Comparison of ENCODE assay signal across 19 mouse cellular contexts in the genomic region with DNA sequence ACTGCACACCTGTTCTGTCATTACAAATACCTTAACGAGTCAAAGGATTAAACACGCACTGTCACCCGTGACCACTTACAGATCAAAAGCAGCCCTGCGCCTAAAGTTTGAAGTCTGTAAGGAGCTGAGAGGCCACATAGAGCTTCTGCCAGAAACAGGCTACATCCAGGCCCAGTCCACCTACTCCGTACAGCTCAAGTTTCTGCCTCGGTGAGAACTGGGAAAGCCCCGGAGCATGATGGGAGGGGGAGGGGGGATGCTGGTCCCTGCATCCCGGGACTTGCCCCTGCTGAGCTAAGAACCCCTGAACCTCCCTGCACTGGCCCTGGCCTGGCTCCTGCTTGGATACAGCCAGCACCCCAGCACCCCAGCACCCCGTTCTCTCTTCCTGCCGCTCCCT. TPM values are rescaled to one million over a fixed set of nuclear protein-coding genes. Genes with fewer than 3 reads are reported as not detected.
DNase-seq lines count a peak whose midpoint lies in the region; ATAC-seq and TF ChIP-seq lines count a peak whose summit lies in the region.
"Had no signal": no experiment of that assay in that cellular context is flagged by ENCODE, and none has a peak within 500 bp of the region (broad histone marks: within the 10 kb centered on the region; RNA-seq: fewer than 3 reads in every experiment).

No protein-coding gene starts in this region.

- 0 out of 2 replicates have a peak overlapping the region, but pooled peaks have one; percentile 23 for H3K9ac ChIP-seq in hindbrain, embryonic 12.5 days
- no peak overlapping the region for H3K9ac ChIP-seq in hindbrain, postnatal 0 days (replicated peaks; ENCODE audit: low read length)
- peak overlapping the region; percentile 66 for H3K9ac ChIP-seq in ES-E14 (ENCODE audit: insufficient read depth, low read depth, low read length, poor library complexity, severe bottlenecking)
- no peak overlapping the region for H3K9ac ChIP-seq in limb, embryonic 11.5 days (ENCODE audit: low read length)
- H3K9ac ChIP-seq in intestine, embryonic 15.5 days = no peak overlapping the region
- H3K9ac ChIP-seq: liver, postnatal 0 days had no signal

- no peak for ATAC-seq in hindbrain, embryonic 12.5 days (ENCODE audit: low FRiP score)
- ATAC-seq in hindbrain, postnatal 0 days = no peak
- ATAC-seq in limb, embryonic 11.5 days (ENCODE audit: insufficient number of reproducible peaks, low FRiP score, low TSS enrichment, low read depth) = 0 out of 2 replicates have a peak, but pooled peaks have one; percentile 39
- no peak for ATAC-seq in megakaryocyte-erythroid progenitor cell, adult 5-6 weeks (replicated peaks; ENCODE audit: low FRiP score, low TSS enrichment, poor library complexity, severe bottlenecking)
- no peak for ATAC-seq in intestine, embryonic 15.5 days
- ATAC-seq: CD4-positive, CD25-positive, alpha-beta regulatory T cell, adult 4 months; intestine, postnatal 0 days; liver, postnatal 0 days had no signal

- no peaks in the 10 kb centered on the region for H3K27me3 ChIP-seq in hindbrain, embryonic 12.5 days
- no peaks in the 10 kb centered on the region for H3K27me3 ChIP-seq in hindbrain, postnatal 0 days (ENCODE audit: insufficient read depth, low read length)
- H3K27me3 ChIP-seq in limb, embryonic 11.5 days (ENCODE audit: control insufficient read depth, insufficient read depth, low read length) = no peaks in the 10 kb centered on the region
- no peaks in the 10 kb centered on the region for H3K27me3 ChIP-seq in intestine, embryonic 15.5 days (replicated peaks)

- WGBS in hindbrain, embryonic 12.5 days = 42% methylated on average over 10 of the region's 10 CpGs
- WGBS in hindbrain, postnatal 0 days = 39% methylated on average over 10 of the region's 10 CpGs
- 32% methylated on average over 10 of the region's 10 CpGs for WGBS in limb, embryonic 11.5 days
- WGBS in intestine, embryonic 15.5 days = 39% methylated on average over 10 of the region's 10 CpGs

- H3K36me3 ChIP-seq in hindbrain, embryonic 12.5 days = no peaks in the 10 kb centered on the region
- H3K36me3 ChIP-seq in hindbrain, postnatal 0 days (ENCODE audit: insufficient read depth, low read length) = no peaks in the 10 kb centered on the region
- H3K36me3 ChIP-seq in ES-E14 (ENCODE audit: control insufficient read depth, insufficient read depth, low read length, poor library complexity, severe bottlenecking) = no peaks in the 10 kb centered on the region
- H3K36me3 ChIP-seq in limb, embryonic 11.5 days (ENCODE audit: control insufficient read depth, insufficient read depth, low read length) = no peaks in the 10 kb centered on the region
- H3K36me3 ChIP-seq in intestine, embryonic 15.5 days = no peaks in the 10 kb centered on the region

- no peak overlapping the region for H3K27ac ChIP-seq in hindbrain, embryonic 12.5 days
- H3K27ac ChIP-seq in hindbrain, postnatal 0 days = no peak overlapping the region
- H3K27ac ChIP-seq in ES-E14 (ENCODE audit: insufficient read depth, low read depth, low read length, poor library complexity, severe bottlenecking) = no peak overlapping the region
- no peak overlapping the region for H3K27ac ChIP-seq in limb, embryonic 11.5 days (replicated peaks; ENCODE audit: low read depth, low read length)
- H3K27ac ChIP-seq in intestine, embryonic 15.5 days = no peak overlapping the region

- no peak for TF ChIP-seq CTCF in hindbrain, postnatal 0 days (IDR thresholded peaks at IDR 0.05; ENCODE audit: low read depth)

- no peak for DNase-seq in hindbrain, postnatal 0 days (ENCODE audit: low spot score)
- peak; percentile 40 for DNase-seq in ES-E14 (ENCODE audit: low read depth, low spot score)
- peak; percentile 44 for DNase-seq in embryo, embryonic 11 days
- peak; percentile 46 for DNase-seq in limb, embryonic 11.5 days (ENCODE audit: low spot score)
- DNase-seq in urinary bladder, postnatal 10 days (ENCODE audit: low spot score) = no peak
- DNase-seq: adrenal gland, postnatal 10 days; cerebellum, postnatal 10 days; heart, postnatal 36 days; kidney, postnatal 4 days; layer of hippocampus, postnatal 36 days; liver, postnatal 0 days; lung, postnatal 4 days; thymus, postnatal 25 days had no signal

- peaks cover 3% of the 10 kb centered on the region; the same call in 1 of the 2 replicates for H3K4me1 ChIP-seq in hindbrain, embryonic 12.5 days
- H3K4me1 ChIP-seq in hindbrain, postnatal 0 days (ENCODE audit: insufficient read depth, low read length) = no peaks in the 10 kb centered on the region
- no peaks in the 10 kb centered on the region for H3K4me1 ChIP-seq in ES-E14 (ENCODE audit: control insufficient read depth in 2 of 2, insufficient read depth in 2 of 2, low read length in 2 of 2, poor library complexity in 1 of 2)
- H3K4me1 ChIP-seq in limb, embryonic 11.5 days (ENCODE audit: control insufficient read depth, insufficient read depth, low read length) = no peaks in the 10 kb centered on the region
- no peaks in the 10 kb centered on the region for H3K4me1 ChIP-seq in intestine, embryonic 15.5 days (replicated peaks)

- in situ Hi-C loops in ES-E14 (cut with MboI; ENCODE audit: low sequenced_read_pairs in 2 of 2, unreplicated experiment in 2 of 2) = no loop called here

- no peaks in the 10 kb centered on the region for H3K9me3 ChIP-seq in hindbrain, embryonic 12.5 days (replicated peaks)
- no peaks in the 10 kb centered on the region for H3K9me3 ChIP-seq in hindbrain, postnatal 0 days (ENCODE audit: low read length)
- H3K9me3 ChIP-seq in ES-E14 (ENCODE audit: control insufficient read depth, insufficient read depth, low read depth, low read length) = no peaks in the 10 kb centered on the region
- no peaks in the 10 kb centered on the region for H3K9me3 ChIP-seq in limb, embryonic 11.5 days (ENCODE audit: control insufficient read depth, low read length)
- H3K9me3 ChIP-seq in intestine, embryonic 15.5 days = no peaks in the 10 kb centered on the region

- no peak overlapping the region for H3K4me2 ChIP-seq in hindbrain, embryonic 12.5 days (replicated peaks)
- H3K4me2 ChIP-seq in hindbrain, postnatal 0 days (ENCODE audit: low read depth, low read length) = no peak overlapping the region
- no peak overlapping the region for H3K4me2 ChIP-seq in limb, embryonic 11.5 days (ENCODE audit: low read depth, severe bottlenecking)
- H3K4me2 ChIP-seq in intestine, embryonic 15.5 days (replicated peaks) = no peak overlapping the region

- no peak overlapping the region for H3K4me3 ChIP-seq in hindbrain, embryonic 12.5 days
- no peak overlapping the region for H3K4me3 ChIP-seq in hindbrain, postnatal 0 days (ENCODE audit: low read length)
- H3K4me3 ChIP-seq in ES-E14 (ENCODE audit: insufficient read depth in 1 of 2, low read depth in 1 of 2, low read length in 2 of 2, poor library complexity in 1 of 2, severe bottlenecking in 1 of 2) = peak overlapping the region; percentile 54 to 66
- no peak overlapping the region for H3K4me3 ChIP-seq in limb, embryonic 11.5 days (ENCODE audit: low read depth, low read length)
- no peak overlapping the region for H3K4me3 ChIP-seq in intestine, embryonic 15.5 days (replicated peaks)

TF ChIP-seq in ES-E14, 5 proteins besides CTCF, POLR2A, EP300 and RAD21 (continues in another document):
- no peak for TF ChIP-seq ZNF384 (IDR thresholded peaks at IDR 0.05; ENCODE audit: low read depth, low read length)

RNA-seq across cellular contexts. Expression of a gene that starts 17.3 kb away (rescaled TPM):
- polyA plus RNA-seq in hindbrain, embryonic 12.5 days (2016; fragmentation: Nextera tagmentation; extraction: Ambion mirVana) = not detected in 2 replicates
- total RNA-seq in hindbrain, postnatal 0 days (2014; rRNA removed) = 0.61 and 3.7 TPM in 2 replicates
- polyA plus RNA-seq in hindbrain, postnatal 0 days (2015; fragmentation: Nextera tagmentation; extraction: Ambion mirVana) = 0.46 and 0.74 TPM in 2 replicates
- 0.58 and 0.67 TPM in 2 replicates for total RNA-seq in ES-E14 (2012; rRNA removed)
- polyA plus RNA-seq in limb, embryonic 11.5 days (2014; fragmentation: Nextera tagmentation; extraction: Ambion mirVana) = not detected in 2 replicates
- total RNA-seq in megakaryocyte-erythroid progenitor cell, adult 5-6 weeks (2014; fragmentation: Nextera tagmentation) = not detected in 2 replicates
- total RNA-seq in megakaryocyte-erythroid progenitor cell, adult 5-6 weeks (2017) = not detected in 2 replicates
- polyA plus RNA-seq in intestine, embryonic 15.5 days (2015; fragmentation: Nextera tagmentation; extraction: Ambion mirVana) = 2.1 and 2.2 TPM in 2 replicates
- polyA plus RNA-seq: CD4-positive, CD25-positive, alpha-beta regulatory T cell, adult 4 months had no signal

RNA-seq across cellular contexts. Expression of a gene that starts 39.6 kb away (rescaled TPM):
- 757 and 772 TPM in 2 replicates for polyA plus RNA-seq in hindbrain, embryonic 12.5 days (2016; fragmentation: Nextera tagmentation; extraction: Ambion mirVana)
- total RNA-seq in hindbrain, postnatal 0 days (2014; rRNA removed) = 363 and 456 TPM in 2 replicates
- 1,192 and 1,230 TPM in 2 replicates for polyA plus RNA-seq in hindbrain, postnatal 0 days (2015; fragmentation: Nextera tagmentation; extraction: Ambion mirVana)
- 134 and 156 TPM in 2 replicates for total RNA-seq in ES-E14 (2012; rRNA removed)
- 625 and 626 TPM in 2 replicates for polyA plus RNA-seq in limb, embryonic 11.5 days (2014; fragmentation: Nextera tagmentation; extraction: Ambion mirVana)
- 219 and 229 TPM in 2 replicates for total RNA-seq in megakaryocyte-erythroid progenitor cell, adult 5-6 weeks (2014; fragmentation: Nextera tagmentation)
- 109 and 158 TPM in 2 replicates for total RNA-seq in megakaryocyte-erythroid progenitor cell, adult 5-6 weeks (2017)
- polyA plus RNA-seq in intestine, embryonic 15.5 days (2015; fragmentation: Nextera tagmentation; extraction: Ambion mirVana) = 460 and 467 TPM in 2 replicates

RNA-seq across cellular contexts. Expression of a gene that starts 42.6 kb away (rescaled TPM):
- 5.6 and 6.3 TPM in 2 replicates for polyA plus RNA-seq in hindbrain, embryonic 12.5 days (2016; fragmentation: Nextera tagmentation; extraction: Ambion mirVana)
- total RNA-seq in hindbrain, postnatal 0 days (2014; rRNA removed) = 3.7 and 5.7 TPM in 2 replicates
- 5.2 and 5.5 TPM in 2 replicates for polyA plus RNA-seq in hindbrain, postnatal 0 days (2015; fragmentation: Nextera tagmentation; extraction: Ambion mirVana)
- total RNA-seq in ES-E14 (2012; rRNA removed) = 4.8 and 5.0 TPM in 2 replicates
- polyA plus RNA-seq in limb, embryonic 11.5 days (2014; fragmentation: Nextera tagmentation; extraction: Ambion mirVana) = 5.1 and 6.1 TPM in 2 replicates
- 2.9 TPM in 1 of 2 replicates, not detected in the other for total RNA-seq in megakaryocyte-erythroid progenitor cell, adult 5-6 weeks (2014; fragmentation: Nextera tagmentation)
- 0.38 TPM in 1 of 2 replicates, not detected in the other for total RNA-seq in megakaryocyte-erythroid progenitor cell, adult 5-6 weeks (2017)
- polyA plus RNA-seq in intestine, embryonic 15.5 days (2015; fragmentation: Nextera tagmentation; extraction: Ambion mirVana) = 1.2 and 2.3 TPM in 2 replicates

RNA-seq across cellular contexts. Expression of a gene that starts 53.7 kb away (rescaled TPM):
- polyA plus RNA-seq in hindbrain, embryonic 12.5 days (2016; fragmentation: Nextera tagmentation; extraction: Ambion mirVana) = not detected in 2 replicates
- total RNA-seq in hindbrain, postnatal 0 days (2014; rRNA removed) = 0.42 and 0.72 TPM in 2 replicates
- polyA plus RNA-seq in hindbrain, postnatal 0 days (2015; fragmentation: Nextera tagmentation; extraction: Ambion mirVana) = 0.29 and 0.50 TPM in 2 replicates
- not detected in 2 replicates for total RNA-seq in ES-E14 (2012; rRNA removed)
- 0.08 TPM in 1 of 2 replicates, not detected in the other for polyA plus RNA-seq in limb, embryonic 11.5 days (2014; fragmentation: Nextera tagmentation; extraction: Ambion mirVana)
- 0.20 TPM in 1 of 2 replicates, not detected in the other for total RNA-seq in megakaryocyte-erythroid progenitor cell, adult 5-6 weeks (2014; fragmentation: Nextera tagmentation)
- total RNA-seq in megakaryocyte-erythroid progenitor cell, adult 5-6 weeks (2017) = not detected in 2 replicates
- polyA plus RNA-seq in intestine, embryonic 15.5 days (2015; fragmentation: Nextera tagmentation; extraction: Ambion mirVana) = 0.10 TPM in 1 of 2 replicates, not detected in the other
- total RNA-seq: heart, adult 8-10 months; heart, postnatal 36 days had no signal

Comparison
In these comparisons a context has a peak if more than half of its experiments do, and no peak if none do; other contexts are left out.
1. H3K9ac ChIP-seq: peak in hindbrain, embryonic 12.5 days (single experiment) and ES-E14 (single experiment); none in hindbrain, postnatal 0 days (single experiment), limb, embryonic 11.5 days (single experiment) and intestine, embryonic 15.5 days (single experiment).
2. H3K4me3 ChIP-seq: peak in ES-E14 (2 of 2); none in hindbrain, embryonic 12.5 days (single experiment), hindbrain, postnatal 0 days (single experiment), limb, embryonic 11.5 days (single experiment) and intestine, embryonic 15.5 days (single experiment).
3. DNase-seq: peak in ES-E14 (single experiment), embryo, embryonic 11 days (single experiment) and limb, embryonic 11.5 days (single experiment); none in hindbrain, postnatal 0 days (single experiment) and urinary bladder, postnatal 10 days (single experiment).